Mouse (Mus musculus) heart, embryonic 14.5 days (tissue): ENCODE data around the gene Npr2. TPM values are rescaled to one million over a fixed set of nuclear protein-coding genes. Genes with fewer than 3 reads are reported as not detected.
A peak's percentile ranks its signal among the peaks of the same experiment; 100 is the strongest.

Experiments used
- ATAC-seq: fragments of 200-750 bp; cut with Nextera tagmentation; 2 replicates; pipeline ENCODE4 v1.8.0; 2017; ENCODE audit warnings: low read depth, moderate TSS enrichment; ENCODE audit not compliant: insufficient number of reproducible peaks, insufficient read depth, low FRiP score
- H3K27ac ChIP-seq, 2 experiments: fragments of 200-500 bp in 1 of 2; fragments of 300-500 bp in 1 of 2; sonication (generic) in 1 of 2; replicated peaks in 1 of 2; 2 replicates each; pipeline ENCODE4 v1.5.1; 2012 to 2014; ENCODE audit warnings: low read depth in 2 of 2, low read length in 2 of 2, control low read depth in 1 of 2, mild to moderate bottlenecking in 1 of 2, mixed read lengths in 1 of 2; ENCODE audit not compliant: control insufficient read depth in 1 of 2, insufficient read depth in 1 of 2
- H3K27me3 ChIP-seq: fragments of 300-500 bp; sonication (generic); 2 replicates; pipeline ENCODE4 v1.6.1; 2014; ENCODE audit warnings: mild to moderate bottlenecking, low read length, control low read depth; ENCODE audit not compliant: control insufficient read depth, insufficient read depth
- H3K36me3 ChIP-seq: fragments of 300-500 bp; sonication (generic); 2 replicates; pipeline ENCODE4 v1.6.1; 2014; ENCODE audit warnings: mild to moderate bottlenecking, control low read depth, low read length, mixed read lengths; ENCODE audit not compliant: control insufficient read depth, insufficient read depth
- H3K4me1 ChIP-seq, 2 experiments: fragments of 200-500 bp in 1 of 2; fragments of 300-500 bp in 1 of 2; sonication (generic) in 1 of 2; 2 replicates each; pipeline ENCODE4 v1.6.1; 2012 to 2014; ENCODE audit warnings: low read length in 2 of 2, control low read depth in 1 of 2, mixed read lengths in 1 of 2; ENCODE audit not compliant: control insufficient read depth in 2 of 2, insufficient read depth in 2 of 2
- H3K4me2 ChIP-seq: fragments of 300-500 bp; sonication (generic); 2 replicates; pipeline ENCODE4 v1.6.1; 2014; ENCODE audit warnings: mild to moderate bottlenecking, low read length
- H3K4me3 ChIP-seq, 2 experiments: fragments of 200-500 bp in 1 of 2; fragments of 300-500 bp in 1 of 2; sonication (generic) in 1 of 2; 2 replicates each; pipeline ENCODE4 v1.5.1; 2012 to 2014; ENCODE audit warnings: low read length in 2 of 2, mild to moderate bottlenecking in 2 of 2, control low read depth in 1 of 2, low read depth in 1 of 2, moderate library complexity in 1 of 2; ENCODE audit not compliant: control insufficient read depth in 1 of 2, insufficient read depth in 1 of 2
- H3K9ac ChIP-seq: fragments of 300-500 bp; sonication (generic); 2 replicates; pipeline ENCODE4 v1.6.1; 2014; ENCODE audit warnings: mild to moderate bottlenecking, low read length
- H3K9me3 ChIP-seq: fragments of 300-500 bp; sonication (generic); 2 replicates; pipeline ENCODE4 v1.6.1; 2016; ENCODE audit warnings: low read length, control low read depth; ENCODE audit not compliant: control insufficient read depth
- WGBS: fragments of 180-500 bp; shearing (Covaris S2); extraction: QIAGEN DNeasy Blood & Tissue Kit; methylation state at CpG from one replicate; pipeline ENCODE4 v1.1.7; 2014; 5-methylcytosine and 5-hydroxymethylcytosine counted together
- polyA plus RNA-seq: library from polyadenylated mRNA; unstranded; fragments of >200 nt; fragmentation: Nextera tagmentation; extraction: Ambion mirVana; gene quantifications from 2 replicates; pipeline ENCODE4 v1.2.1, GENCODE M21; 2014

The Npr2 gene
- polyA plus RNA-seq, 1 experiment from 2014 or later, result 13.2 TPM

DNA sequence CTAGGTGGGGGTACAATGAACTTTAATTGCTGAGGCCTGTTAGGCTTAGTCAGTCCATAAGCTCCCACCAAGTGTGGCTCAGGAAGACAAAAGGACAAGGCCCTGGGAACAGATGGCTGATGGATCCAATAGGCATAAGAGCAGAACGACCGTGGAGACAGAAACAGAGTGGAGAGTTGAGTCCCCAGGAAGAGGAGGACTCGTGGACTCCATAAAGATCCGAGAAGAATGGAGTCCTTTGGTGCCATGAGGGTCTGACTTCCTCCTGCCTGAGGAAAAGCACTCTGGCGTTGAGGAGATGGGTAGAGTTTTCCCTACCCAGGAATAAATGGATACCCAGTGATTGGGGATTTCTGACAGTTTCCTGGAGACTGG, 1.1 kb upstream of the Npr2 start:
- ATAC-seq, result no peak
- Histone ChIP-seq H3K27ac (peak overlapping the region; percentile 4 to 80; a peak in 3 of 4 replicates), H3K4me1 (peaks cover 23 to 31% of the 10 kb centered on the region in 2 experiments), H3K9me3 (peaks cover 6% of the 10 kb centered on the region; the same call in 1 of the 2 replicates), H3K9ac (no peak overlapping the region), H3K4me3 (peak overlapping the region; percentile 18 to 68; a peak in 2 of 4 replicates), H3K36me3 (no peaks in the 10 kb centered on the region), H3K4me2 (peak overlapping the region; percentile 88), H3K27me3 (no peaks in the 10 kb centered on the region)
- 27% methylated on average over 5 of the region's 5 CpGs for WGBS

DNA sequence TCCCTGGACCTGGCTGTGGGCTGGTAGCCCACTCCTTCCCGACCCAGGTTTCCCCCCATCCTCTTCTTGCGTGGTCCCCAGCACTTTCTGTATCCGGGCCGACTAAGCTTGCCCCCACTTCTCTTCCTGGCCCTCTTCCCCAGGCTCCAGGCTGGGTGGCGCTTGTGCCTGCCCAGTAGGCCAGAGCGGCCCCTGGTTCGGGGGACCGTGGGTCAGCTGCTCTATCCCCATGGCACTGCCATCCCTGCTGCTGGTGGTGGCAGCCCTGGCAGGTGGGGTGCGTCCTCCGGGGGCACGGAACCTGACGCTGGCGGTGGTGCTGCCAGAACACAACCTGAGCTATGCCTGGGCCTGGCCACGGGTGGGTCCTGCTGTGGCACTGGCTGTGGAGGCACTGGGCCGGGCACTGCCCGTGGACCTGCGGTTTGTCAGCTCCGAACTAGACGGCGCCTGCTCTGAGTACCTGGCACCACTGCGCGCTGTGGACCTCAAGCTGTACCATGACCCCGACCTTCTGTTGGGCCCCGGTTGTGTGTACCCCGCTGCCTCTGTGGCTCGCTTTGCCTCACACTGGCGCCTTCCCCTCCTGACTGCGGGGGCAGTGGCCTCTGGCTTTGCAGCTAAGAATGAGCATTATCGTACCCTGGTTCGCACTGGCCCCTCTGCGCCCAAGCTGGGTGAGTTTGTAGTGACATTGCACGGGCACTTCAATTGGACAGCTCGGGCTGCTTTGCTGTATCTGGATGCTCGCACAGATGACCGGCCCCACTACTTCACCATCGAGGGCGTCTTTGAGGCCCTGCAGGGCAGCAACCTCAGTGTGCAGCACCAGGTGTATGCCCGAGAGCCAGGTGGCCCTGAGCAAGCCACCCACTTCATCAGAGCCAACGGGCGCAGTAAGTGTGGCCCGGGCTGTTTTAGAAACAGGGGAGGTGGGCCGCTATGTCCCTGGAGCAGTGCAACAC, 503 bp downstream of the Npr2 start:
- Histone ChIP-seq H3K4me1 (peaks cover 25 to 33% of the 10 kb centered on the region in 2 experiments), H3K4me3 (peak overlapping the region; percentile 63 to 68), H3K27ac (peak overlapping the region; percentile 53 to 80; a peak in 3 of 4 replicates), H3K9ac (peak overlapping the region; percentile 94), H3K27me3 (no peaks in the 10 kb centered on the region), H3K9me3 (no peaks in the 10 kb centered on the region), H3K36me3 (no peaks in the 10 kb centered on the region), H3K4me2 (peak overlapping the region; percentile 88)
- no peak for ATAC-seq
- 44% methylated on average over 42 of the region's 42 CpGs for WGBS

- no peaks in the 10 kb centered on the region for H3K9me3 ChIP-seq
- no peaks in the 10 kb centered on the region for H3K36me3 ChIP-seq
- no peak overlapping the region for H3K4me3 ChIP-seq
- H3K9ac ChIP-seq, result no peak overlapping the region
- no peak for ATAC-seq
- WGBS, result 92% methylated on average over 8 of the region's 8 CpGs
- peaks cover 25 to 33% of the 10 kb centered on the region in 2 experiments for H3K4me1 ChIP-seq
- H3K4me2 ChIP-seq, result 0 out of 2 replicates have a peak overlapping the region, but pooled peaks have one; percentile 1
- no peaks in the 10 kb centered on the region for H3K27me3 ChIP-seq
- no peak overlapping the region for H3K27ac ChIP-seq
Observed at GRCm38 (mm10) chr4:43633296-43633695, 1.6 kb downstream of the Npr2 start.

DNA sequence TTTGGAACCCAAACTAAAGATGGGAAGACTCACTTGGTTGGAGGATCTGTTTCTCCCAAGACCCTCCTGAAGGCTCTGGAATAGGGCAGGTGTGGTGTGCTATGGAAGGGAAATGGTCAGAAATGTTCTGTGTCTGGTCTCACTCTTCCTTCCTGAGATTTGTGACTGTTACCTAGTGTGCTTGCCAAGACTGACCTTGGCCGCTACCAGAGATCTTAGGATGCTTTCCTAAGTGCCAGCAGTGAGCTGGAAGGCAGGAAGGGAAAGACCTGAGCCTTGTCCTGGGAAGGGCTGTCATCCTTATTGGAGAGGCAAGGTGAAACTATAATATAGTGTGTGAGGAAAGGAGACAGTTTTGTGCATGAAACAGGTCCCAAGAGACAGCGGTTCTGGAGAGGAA, 2.0 kb downstream of the Npr2 start:
- Histone ChIP-seq H3K4me2 (no peak overlapping the region), H3K9ac (no peak overlapping the region), H3K36me3 (no peaks in the 10 kb centered on the region), H3K9me3 (no peaks in the 10 kb centered on the region), H3K4me3 (no peak overlapping the region), H3K4me1 (peaks cover 25 to 33% of the 10 kb centered on the region in 2 experiments), H3K27me3 (no peaks in the 10 kb centered on the region), H3K27ac (no peak overlapping the region)
- ATAC-seq, result no peak
- 91% methylated on average over 2 of the region's 2 CpGs for WGBS

DNA sequence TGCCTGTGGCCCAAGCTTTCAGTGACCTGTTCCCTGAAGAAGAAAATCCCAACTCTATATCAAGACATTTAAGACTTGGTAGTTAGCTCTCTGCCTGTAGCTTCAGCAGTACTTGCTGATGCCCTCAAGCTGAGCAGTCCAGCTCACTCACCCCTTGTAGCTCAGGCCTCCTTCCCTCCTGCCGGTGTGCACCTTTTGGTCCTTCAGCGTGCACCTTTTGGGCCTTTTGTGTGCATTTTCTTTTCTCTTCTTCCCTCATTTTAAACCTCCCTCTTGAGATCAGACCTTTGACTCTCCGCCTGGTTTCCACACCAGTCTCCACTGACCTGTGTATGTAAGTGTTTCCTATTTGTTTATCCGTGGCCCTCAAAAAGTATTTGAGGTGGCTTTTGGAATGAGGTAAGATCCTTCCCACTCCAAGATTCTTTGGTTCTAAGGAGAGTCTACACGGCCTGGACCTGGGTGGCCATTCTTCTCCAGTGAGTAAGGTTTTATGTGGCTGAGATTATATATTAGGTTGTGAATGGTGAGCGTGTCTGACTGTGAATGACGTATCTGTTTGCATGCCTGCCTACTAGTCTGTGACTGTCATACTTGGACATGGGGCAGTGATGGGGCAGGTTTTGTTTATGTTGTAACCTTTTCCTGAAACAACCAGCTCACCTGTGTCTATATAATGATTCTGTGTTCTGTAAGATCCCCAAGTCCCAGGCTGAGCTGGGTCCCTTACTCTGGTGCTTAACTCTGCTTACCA, 3.1 kb downstream of the Npr2 start:
- no peaks in the 10 kb centered on the region for H3K27me3 ChIP-seq
- no peaks in the 10 kb centered on the region for H3K36me3 ChIP-seq
- H3K27ac ChIP-seq, result no peak overlapping the region
- H3K4me3 ChIP-seq, result no peak overlapping the region
- 82% methylated on average over 7 of the region's 7 CpGs for WGBS
- H3K9me3 ChIP-seq, result no peaks in the 10 kb centered on the region
- ATAC-seq, result no peak
- H3K4me2 ChIP-seq, result no peak overlapping the region
- H3K4me1 ChIP-seq, result peaks cover 25 to 33% of the 10 kb centered on the region in 2 experiments
- H3K9ac ChIP-seq, result no peak overlapping the region

DNA sequence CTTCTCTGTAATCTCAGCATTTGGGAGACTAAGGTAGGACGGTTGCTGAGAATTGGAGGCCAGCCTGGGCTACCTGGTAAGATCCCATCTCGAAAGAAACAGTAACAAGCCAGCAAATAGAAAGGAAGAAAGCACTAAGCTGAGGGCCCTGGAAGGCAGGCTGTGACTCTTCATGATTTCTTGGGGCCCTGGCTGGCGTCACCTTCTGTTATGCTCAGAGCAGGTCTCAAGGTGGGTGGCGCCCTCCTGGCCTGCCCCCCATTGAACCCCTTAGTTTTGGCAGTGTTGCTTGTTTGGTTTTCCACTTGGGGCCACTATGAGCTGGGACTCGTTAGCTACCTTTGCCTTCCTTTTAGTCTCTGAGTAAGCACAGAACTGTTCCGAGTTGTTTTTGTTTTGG, 5.0 kb downstream of the Npr2 start:
- Histone ChIP-seq H3K4me2 (no peak overlapping the region), H3K36me3 (0 out of 2 replicates have a peak, but pooled peaks cover 6% of the 10 kb centered on the region), H3K4me1 (peaks cover 19 to 22% of the 10 kb centered on the region in 2 experiments), H3K9ac (no peak overlapping the region), H3K27ac (no peak overlapping the region), H3K9me3 (no peaks in the 10 kb centered on the region), H3K4me3 (no peak overlapping the region), H3K27me3 (no peaks in the 10 kb centered on the region)
- WGBS, result 68% methylated on average over 6 of the region's 6 CpGs
- ATAC-seq, result no peak

DNA sequence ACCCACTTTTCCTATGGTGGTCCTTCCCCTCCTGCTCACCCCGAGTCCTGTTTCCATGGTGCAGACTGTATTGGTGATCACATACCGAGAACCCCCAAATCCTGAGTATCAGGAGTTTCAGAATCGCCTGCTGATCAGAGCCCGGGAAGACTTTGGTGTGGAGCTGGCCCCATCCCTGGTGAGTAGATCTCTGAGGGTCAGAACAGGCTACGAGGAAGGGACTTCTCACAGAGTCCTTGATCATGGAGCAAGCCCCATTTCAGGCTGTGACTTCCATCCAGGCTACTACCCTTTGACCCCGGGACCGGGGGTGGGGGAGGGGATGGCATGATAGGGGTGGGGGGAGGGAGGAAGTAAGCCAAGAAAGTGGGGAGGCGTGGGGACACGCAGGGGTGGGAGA, 8.3 kb downstream of the Npr2 start:
- no peak overlapping the region for H3K4me2 ChIP-seq
- WGBS, result 70% methylated on average over 9 of the region's 9 CpGs
- H3K4me3 ChIP-seq, result no peak overlapping the region
- peaks cover 26% of the 10 kb centered on the region for H3K36me3 ChIP-seq
- no peak overlapping the region for H3K9ac ChIP-seq
- H3K27ac ChIP-seq, result no peak overlapping the region
- no peaks in the 10 kb centered on the region for H3K9me3 ChIP-seq
- peaks cover 3 to 8% of the 10 kb centered on the region in 2 experiments; a peak in 3 of 4 replicates for H3K4me1 ChIP-seq
- no peaks in the 10 kb centered on the region for H3K27me3 ChIP-seq
- no peak for ATAC-seq
